Mouse (Mus musculus) lung, postnatal 0 days (tissue): ENCODE measurements at regions not wholly inside any gene's neighbourhood (a gene's known extent, or its start where the extent isn't known, plus 50 kb on each side); places are given as distances from the start of the nearest gene placed in this dataset.

ENCODE experiments used
- CTCF ChIP-seq: IDR thresholded peaks from 2 replicates; pipeline ENCODE4 v1.5.1; 2016; ENCODE audit warnings: antibody characterized with exemption, mild to moderate bottlenecking
- EP300 ChIP-seq: IDR thresholded peaks from 2 replicates; pipeline ENCODE4 v1.6.1; 2016; ENCODE audit warnings: antibody characterized with exemption, mild to moderate bottlenecking, control low read depth

GRCm38 (mm10) chr7:95954511-95954910 is 216.5 kb upstream of the Tenm4 start:
- no peak for TF ChIP-seq CTCF
- TF ChIP-seq EP300 = no peak
